Mouse (Mus musculus): ENCODE data around the gene Hist1h4j. TPM values are rescaled to one million over a fixed set of nuclear protein-coding genes. Genes with fewer than 3 reads are reported as not detected.
"Not testable (repeated sequence)": the region's sequence is repeated elsewhere in the genome, so short reads cannot be mapped to it uniquely, and the experiment has no call there.

Gene Hist1h4j
- total and polyA plus RNA-seq, 3 experiments = 2.7 to 947 TPM; not detected in 1

DNA sequence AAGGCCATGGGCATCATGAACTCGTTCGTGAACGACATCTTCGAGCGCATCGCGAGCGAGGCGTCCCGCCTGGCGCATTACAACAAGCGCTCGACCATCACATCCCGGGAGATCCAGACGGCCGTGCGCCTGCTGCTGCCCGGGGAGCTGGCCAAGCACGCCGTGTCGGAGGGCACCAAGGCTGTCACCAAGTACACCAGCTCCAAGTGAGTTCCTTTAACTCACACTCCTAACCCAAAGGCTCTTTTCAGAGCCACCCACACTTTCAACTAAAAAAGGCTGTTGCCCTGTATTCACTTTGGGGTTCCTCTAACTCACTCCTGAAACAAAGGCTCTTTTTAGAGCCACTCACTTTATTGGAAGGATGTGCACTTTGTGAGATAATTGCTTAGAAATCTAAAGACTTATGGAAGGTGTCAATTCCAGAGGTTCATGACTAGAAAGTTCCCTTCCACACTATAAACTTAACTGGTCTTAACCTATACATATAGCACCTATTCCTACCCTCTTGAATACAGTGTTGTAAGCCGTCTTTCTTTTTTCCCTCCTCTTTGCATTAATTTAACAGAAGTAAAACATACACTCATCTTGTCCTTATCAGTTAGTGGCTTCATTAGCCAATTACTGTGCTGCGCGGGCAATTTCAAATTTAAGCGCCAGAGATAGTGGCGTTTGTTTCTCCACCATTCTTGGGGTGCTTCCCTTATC lies 19.6 kb downstream of the Hist1h4j start:
- H3K9ac ChIP-seq (ENCODE audit: control insufficient read depth, low read depth, low read length, poor library complexity, severe bottlenecking) = peak overlapping the region; percentile 82
- not testable (repeated sequence) for H3K27me3 ChIP-seq (ENCODE audit: control insufficient read depth in 1 of 2, insufficient read depth in 2 of 2, low read length in 2 of 2); H3K79me2 ChIP-seq (ENCODE audit: control insufficient read depth, insufficient read depth, low read length, poor library complexity); H3K9me3 ChIP-seq (replicated peaks; ENCODE audit: insufficient read depth, low read length); H3K4me1 ChIP-seq (ENCODE audit: control insufficient read depth in 1 of 2, insufficient read depth in 2 of 2, low read length in 2 of 2)
- DNase-seq (ENCODE audit: low read depth, low spot score) = peak; percentile 91
- peaks cover 0 to 19% of the 10 kb centered on the region in 2 experiments; a peak in 2 of 4 replicates for H3K36me3 ChIP-seq (ENCODE audit: control insufficient read depth in 1 of 2, insufficient read depth in 2 of 2, low read length in 2 of 2)
- H3K27ac ChIP-seq (ENCODE audit: control insufficient read depth, low read depth, low read length) = peak overlapping the region; percentile 97
- TF ChIP-seq TBP (IDR thresholded peaks at IDR 0.05; ENCODE audit: low read depth, low read length) (peak; percentile 83; the same call in 1 of the 2 replicates), POLR2AphosphoS5 (IDR thresholded peaks at IDR 0.05; ENCODE audit: borderline replicate concordance, low read depth, low read length) (peak; percentile 83; the same call in 1 of the 2 replicates), UBTF (IDR thresholded peaks at IDR 0.05; ENCODE audit: borderline replicate concordance, insufficient read depth, low read depth, low read length) (peak; percentile 82; the same call in 1 of the 2 replicates), POLR2A (IDR thresholded peaks at IDR 0.05; ENCODE audit: control insufficient read depth in 1 of 2, insufficient read depth in 1 of 2, low read depth in 1 of 2, low read length in 2 of 2, poor library complexity in 1 of 2) (peak; percentile 88 to 92)
- H3K4me3 ChIP-seq (ENCODE audit: control insufficient read depth in 1 of 2, insufficient read depth in 1 of 2, low read depth in 2 of 2, low read length in 2 of 2) = peak overlapping the region in 1 of 2 experiments; percentile 23; a peak in 1 of 4 replicates

DNA sequence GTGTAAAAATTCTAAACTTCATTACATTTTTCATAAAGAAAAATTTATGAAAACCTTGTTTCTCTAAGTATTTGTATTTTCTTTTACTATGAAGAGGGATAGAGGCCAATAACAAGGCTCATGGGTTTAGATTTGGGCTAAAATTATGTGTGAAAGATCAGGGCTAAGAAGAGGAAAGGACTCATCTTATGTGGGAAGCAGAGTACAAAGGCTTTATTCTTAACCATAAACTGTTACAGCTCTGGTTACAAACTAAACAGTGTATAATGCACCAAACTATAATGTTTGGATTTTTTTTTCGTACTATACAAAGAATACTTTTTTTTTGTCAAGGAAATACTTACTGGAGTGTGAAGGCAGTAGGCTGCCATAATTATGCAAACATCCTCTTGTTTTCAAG lies 20.8 kb downstream of the Hist1h4j start:
- Histone ChIP-seq H3K9ac (ENCODE audit: control insufficient read depth, low read depth, low read length, poor library complexity, severe bottlenecking) (peak overlapping the region; percentile 82), H3K9me3 (replicated peaks; ENCODE audit: insufficient read depth, low read length) (no peaks in the 10 kb centered on the region), H3K27ac (ENCODE audit: control insufficient read depth, low read depth, low read length) (peak overlapping the region; percentile 97; the same call in 1 of the 2 replicates), H3K79me2 (ENCODE audit: control insufficient read depth, insufficient read depth, low read length, poor library complexity) (no peaks in the 10 kb centered on the region; the same call in 1 of the 2 replicates), H3K27me3 (ENCODE audit: control insufficient read depth in 1 of 2, insufficient read depth in 2 of 2, low read length in 2 of 2) (no peaks in the 10 kb centered on the region), H3K4me1 (ENCODE audit: control insufficient read depth in 1 of 2, insufficient read depth in 2 of 2, low read length in 2 of 2) (peaks cover 0 to 5% of the 10 kb centered on the region in 2 experiments; a peak in 3 of 4 replicates), H3K36me3 (ENCODE audit: control insufficient read depth in 1 of 2, insufficient read depth in 2 of 2, low read length in 2 of 2) (peaks cover 0 to 19% of the 10 kb centered on the region in 2 experiments; a peak in 2 of 4 replicates), H3K4me3 (ENCODE audit: control insufficient read depth in 1 of 2, insufficient read depth in 1 of 2, low read depth in 2 of 2, low read length in 2 of 2) (no peak overlapping the region; a peak in 1 of 4 replicates)
- TF ChIP-seq EP300 (IDR thresholded peaks at IDR 0.05; ENCODE audit: low read depth in 1 of 2, low read length in 2 of 2) = no peak
- no peak for TF ChIP-seq HCFC1 (IDR thresholded peaks at IDR 0.05; ENCODE audit: low read depth, low read length)
- no peak for TF ChIP-seq ELF1 (IDR thresholded peaks at IDR 0.05; ENCODE audit: low read depth, low read length)
- peak; percentile 51 for DNase-seq (ENCODE audit: low read depth, low spot score)

DNA sequence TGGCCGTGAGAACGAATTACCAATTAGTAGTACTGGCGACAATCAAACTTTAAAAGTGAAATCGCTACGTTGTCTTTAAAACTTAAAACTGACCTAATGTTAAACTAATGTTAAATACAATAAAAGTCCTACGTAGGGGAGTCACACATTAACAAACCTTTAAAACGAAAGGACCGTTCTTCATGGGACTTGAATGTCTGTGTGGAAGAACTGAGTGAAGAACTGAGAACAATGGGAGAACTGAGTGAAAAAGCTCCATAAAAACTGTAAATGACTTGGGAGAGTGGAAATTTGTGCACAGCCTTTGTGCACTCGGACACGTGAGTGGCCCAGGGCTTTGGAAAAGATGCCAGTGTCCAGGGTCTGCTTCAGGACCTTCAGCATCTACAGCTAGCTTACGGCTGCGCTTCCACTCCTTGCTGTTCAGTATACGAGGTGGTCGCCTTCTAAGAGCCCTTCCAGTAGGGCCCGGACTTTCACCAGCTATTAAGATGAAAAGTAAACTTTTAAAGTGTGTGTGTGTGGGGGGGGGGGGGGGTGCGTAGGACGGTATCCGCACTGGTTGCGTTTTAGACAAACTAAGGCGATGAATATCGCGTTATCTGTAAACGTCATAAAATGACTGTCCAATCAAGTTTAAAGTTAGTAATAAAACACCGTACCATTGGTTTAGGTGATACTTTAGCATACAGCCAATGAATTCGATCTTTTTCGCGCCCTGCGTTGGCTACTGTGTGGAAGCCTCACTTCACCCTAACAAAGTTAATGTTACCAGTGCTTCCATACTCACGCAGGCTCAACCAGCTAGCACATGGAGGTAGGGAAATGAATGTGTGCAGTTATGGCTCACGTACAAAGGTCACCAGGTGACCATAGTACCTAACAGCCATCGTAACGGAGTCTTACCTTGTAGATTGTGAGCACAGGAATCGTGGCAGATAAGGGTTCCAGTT lies 44.2 kb downstream of the Hist1h4j start:
- Histone ChIP-seq H3K4me3 (ENCODE audit: control insufficient read depth in 1 of 2, insufficient read depth in 1 of 2, low read depth in 2 of 2, low read length in 2 of 2) (peak overlapping the region; percentile 64 to 67), H3K36me3 (ENCODE audit: control insufficient read depth in 1 of 2, insufficient read depth in 2 of 2, low read length in 2 of 2) (peaks cover 0 to 20% of the 10 kb centered on the region in 2 experiments; a peak in 2 of 4 replicates), H3K9me3 (replicated peaks; ENCODE audit: insufficient read depth, low read length) (no peaks in the 10 kb centered on the region), H3K27me3 (ENCODE audit: control insufficient read depth in 1 of 2, insufficient read depth in 2 of 2, low read length in 2 of 2) (no peaks in the 10 kb centered on the region), H3K9ac (ENCODE audit: control insufficient read depth, low read depth, low read length, poor library complexity, severe bottlenecking) (peak overlapping the region; percentile 93), H3K4me1 (ENCODE audit: control insufficient read depth in 1 of 2, insufficient read depth in 2 of 2, low read length in 2 of 2) (peaks cover 0 to 15% of the 10 kb centered on the region in 2 experiments; a peak in 2 of 4 replicates), H3K27ac (ENCODE audit: control insufficient read depth, low read depth, low read length) (peak overlapping the region; percentile 99), H3K79me2 (ENCODE audit: control insufficient read depth, insufficient read depth, low read length, poor library complexity) (peaks cover 8% of the 10 kb centered on the region; the same call in 1 of the 2 replicates)
- TF ChIP-seq SMC3 (IDR thresholded peaks at IDR 0.05; ENCODE audit: low read depth, low read length) (no peak), JUND (IDR thresholded peaks at IDR 0.05; ENCODE audit: low read depth, low read length) (no peak), UBTF (IDR thresholded peaks at IDR 0.05; ENCODE audit: borderline replicate concordance, insufficient read depth, low read depth, low read length) (no peak), POLR2A (IDR thresholded peaks at IDR 0.05; ENCODE audit: control insufficient read depth in 1 of 2, insufficient read depth in 1 of 2, low read depth in 1 of 2, low read length in 2 of 2, poor library complexity in 1 of 2) (peak in 1 of 2 experiments; percentile 91; a peak in 2 of 4 replicates), POLR2AphosphoS5 (IDR thresholded peaks at IDR 0.05; ENCODE audit: borderline replicate concordance, low read depth, low read length) (peak; percentile 100; the same call in 1 of the 2 replicates), CTCF (IDR thresholded peaks at IDR 0.05 in 2 of 3, conservative IDR thresholded peaks at IDR 0.05 in 1 of 3; ENCODE audit: control insufficient read depth in 1 of 3, insufficient read depth in 1 of 3, low read depth in 2 of 3, low read length in 3 of 3, poor library complexity in 1 of 3, severe bottlenecking in 1 of 3) (no peak), TCF12 (IDR thresholded peaks at IDR 0.05; ENCODE audit: low read depth, low read length) (no peak), ZNF384 (IDR thresholded peaks at IDR 0.05; ENCODE audit: low read depth, low read length) (no peak), MAZ (IDR thresholded peaks at IDR 0.05; ENCODE audit: low read depth, low read length) (no peak), GATA1 (IDR thresholded peaks at IDR 0.05; ENCODE audit: low read depth, low read length) (no peak)
- peak; percentile 95 for DNase-seq (ENCODE audit: low read depth, low spot score)
